Mouse (Mus musculus) bone marrow, adult 2 months (tissue): ENCODE results near the gene Arhgap15.

Experiments
- CTCF ChIP-seq: fragments of 200-500 bp; IDR thresholded peaks from 2 replicates; pipeline ENCODE4 v1.5.1; 2011; ENCODE audit warnings: low read length, control low read depth; ENCODE audit not compliant: control insufficient read depth, insufficient read depth
- POLR2A ChIP-seq: fragments of 200-500 bp; IDR thresholded peaks from 2 replicates; pipeline ENCODE4 v1.6.1; 2011; ENCODE audit warnings: low read depth, mild to moderate bottlenecking, control low read depth, low read length, borderline replicate concordance; ENCODE audit not compliant: control insufficient read depth

- TF ChIP-seq POLR2A, result no peak
- no peak for TF ChIP-seq CTCF
These were observed 648.6 kb downstream of the Arhgap15 start for GRCm38 (mm10) chr2:44397209-44397608.
